Mouse (Mus musculus): ENCODE measurements around the gene Kcnh5.

Gene Kcnh5

DNA sequence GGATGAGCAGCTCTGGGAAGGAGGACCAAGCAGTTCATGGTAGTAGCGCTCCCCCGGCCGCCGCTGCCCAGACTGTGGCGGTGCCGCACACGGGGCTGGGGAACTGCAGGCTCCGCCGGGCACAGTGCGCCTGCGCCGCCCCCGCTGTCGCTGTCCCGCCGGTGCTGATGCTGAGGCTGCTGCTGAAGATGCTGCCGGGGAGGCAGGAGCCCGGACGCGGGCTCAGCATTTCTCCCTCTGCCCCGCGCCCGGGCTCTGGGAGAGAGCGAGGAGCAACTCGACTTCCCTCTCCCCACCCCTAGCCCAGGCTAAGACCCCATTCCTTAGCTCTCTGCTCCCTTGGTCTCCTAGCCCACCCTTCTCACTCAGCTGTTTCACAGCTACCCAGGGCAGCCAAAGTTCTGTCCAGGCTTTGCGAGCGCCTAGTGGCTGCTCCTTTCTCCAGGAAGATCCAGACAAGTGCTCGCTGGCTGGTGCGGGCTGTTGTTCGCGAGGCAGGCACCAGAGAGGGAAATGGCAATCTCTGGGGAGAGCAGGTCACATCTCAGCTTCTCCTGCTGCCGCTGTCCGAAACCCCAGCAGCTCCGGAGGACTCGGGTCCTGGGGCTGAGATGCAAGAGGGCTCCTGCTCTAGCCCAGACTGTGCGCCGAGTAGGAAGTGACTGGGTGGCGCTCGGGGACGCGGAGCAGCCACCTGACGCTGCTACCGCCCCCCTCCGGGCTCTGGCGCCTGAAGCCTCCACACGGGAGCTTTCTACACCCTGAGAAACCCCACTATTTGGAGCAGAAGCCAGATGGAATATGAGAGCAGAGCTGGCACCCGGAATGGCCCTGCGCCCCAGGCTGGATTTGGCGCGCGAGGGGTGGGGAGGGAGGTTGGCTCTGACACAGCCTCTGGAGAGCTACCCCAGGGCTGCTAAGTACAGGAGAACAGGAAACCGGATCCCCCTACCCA, at the start of gene Kcnh5:
TSS of gene Kcnh5 (minus strand) at position 642 of the 955 bp plus-strand sequence.
- ATAC-seq (ENCODE audit: insufficient number of reproducible peaks, low FRiP score, low TSS enrichment): peak; percentile 33

- ATAC-seq (ENCODE audit: insufficient number of reproducible peaks, low FRiP score, low TSS enrichment): no peak
Observed at GRCm38 (mm10) chr12:75223966-75224365, 46.8 kb upstream of the Kcnh5 start.

DNA sequence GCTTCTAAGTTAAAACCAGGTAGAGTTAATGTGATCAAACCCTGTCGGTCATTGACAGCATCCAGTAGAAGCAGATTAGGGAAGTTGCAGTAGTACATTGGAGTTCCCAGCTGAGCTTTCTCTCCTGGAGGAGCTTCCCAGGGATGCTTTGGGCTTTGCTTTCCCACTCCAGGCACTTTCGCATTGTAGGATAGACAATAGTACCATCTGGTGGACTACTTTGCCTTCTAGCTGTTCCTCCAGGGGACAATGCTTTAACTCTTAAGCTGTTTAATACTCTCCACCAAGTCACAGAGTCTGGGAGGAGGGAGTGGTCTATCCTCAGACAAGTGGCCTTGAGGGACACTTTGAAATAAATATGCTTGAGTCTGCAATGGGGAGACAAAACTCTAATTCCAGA, 12.3 kb upstream of the Kcnh5 start:
- ATAC-seq (ENCODE audit: insufficient number of reproducible peaks, low FRiP score, low TSS enrichment): no peak

DNA sequence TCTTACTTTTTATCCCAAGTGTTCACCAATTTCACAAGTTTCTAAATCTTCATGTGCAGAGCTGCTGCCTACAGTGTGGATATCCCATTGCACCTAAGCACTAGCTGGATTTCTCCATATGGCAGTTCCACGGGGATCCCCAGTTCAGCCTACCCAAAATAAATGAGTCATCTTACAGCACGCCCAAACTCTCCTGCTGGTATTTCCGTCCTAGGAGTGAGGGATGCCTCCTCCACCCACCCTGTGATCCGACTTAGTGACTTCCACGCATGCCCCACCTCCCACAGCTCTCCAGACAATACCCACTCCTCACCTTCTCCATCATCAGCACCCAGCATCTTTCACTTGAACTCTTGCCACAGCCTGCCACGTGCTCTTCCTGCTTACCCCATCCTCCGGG, 5.5 kb upstream of the Kcnh5 start:
- no peak for ATAC-seq (ENCODE audit: insufficient number of reproducible peaks, low FRiP score, low TSS enrichment)

DNA sequence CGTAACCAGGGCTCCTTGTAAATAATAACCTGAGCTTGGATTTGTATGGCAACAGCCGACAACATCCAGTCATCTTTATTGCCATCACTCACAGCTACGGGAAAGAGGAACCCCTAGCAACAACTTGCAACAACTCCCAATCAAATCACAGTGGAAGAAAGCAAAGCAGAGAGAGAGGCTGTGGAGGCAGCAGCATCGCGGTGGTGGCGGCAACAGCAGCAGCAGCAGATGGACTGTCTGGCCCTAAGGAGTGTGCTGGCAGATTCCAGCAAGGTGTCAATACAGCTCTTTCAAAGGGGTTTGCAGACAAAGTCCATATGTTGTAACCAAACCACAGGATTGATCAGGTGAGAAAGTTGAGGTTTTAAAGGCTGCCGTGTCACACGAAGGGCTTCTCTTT, 2.4 kb upstream of the Kcnh5 start:
- no peak for ATAC-seq (ENCODE audit: insufficient number of reproducible peaks, low FRiP score, low TSS enrichment)

GRCm38 (mm10) chr12:75177646-75178030, 506 bp upstream of the Kcnh5 start:
- ATAC-seq (ENCODE audit: insufficient number of reproducible peaks, low FRiP score, low TSS enrichment): no peak

- no peak for ATAC-seq (ENCODE audit: insufficient number of reproducible peaks, low FRiP score, low TSS enrichment)
Observed at GRCm38 (mm10) chr12:75175931-75176565, 1.1 kb downstream of the Kcnh5 start.

- ATAC-seq (ENCODE audit: insufficient number of reproducible peaks, low FRiP score, low TSS enrichment): no peak
Observed at GRCm38 (mm10) chr12:75170970-75171369, 6.2 kb downstream of the Kcnh5 start.

GRCm38 (mm10) chr12:75153076-75153568, 24.0 kb downstream of the Kcnh5 start:
- ATAC-seq (ENCODE audit: insufficient number of reproducible peaks, low FRiP score, low TSS enrichment): no peak

DNA sequence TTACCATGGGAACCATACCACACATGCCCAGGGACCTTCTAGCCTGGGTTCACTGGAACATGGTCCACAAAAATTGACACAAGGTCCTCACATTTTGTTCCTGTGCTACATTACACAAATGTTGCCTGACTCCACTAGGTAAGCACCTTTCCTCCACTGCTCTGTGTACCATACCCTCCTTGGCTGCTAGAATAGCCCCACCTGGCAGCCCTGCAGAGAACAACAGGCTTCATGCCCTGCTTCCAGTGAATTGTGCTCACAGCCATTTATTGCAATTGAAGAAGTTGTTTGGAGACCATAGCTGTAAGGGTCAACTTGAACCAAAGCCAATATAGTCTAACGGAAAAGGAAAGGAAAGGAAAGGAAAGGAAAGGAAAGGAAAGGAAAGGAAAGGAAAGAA, 37.3 kb downstream of the Kcnh5 start:
- ATAC-seq (ENCODE audit: insufficient number of reproducible peaks, low FRiP score, low TSS enrichment): no peak

GRCm38 (mm10) chr12:75091921-75092320, 85.2 kb downstream of the Kcnh5 start:
- ATAC-seq (ENCODE audit: insufficient number of reproducible peaks, low FRiP score, low TSS enrichment): no peak

DNA sequence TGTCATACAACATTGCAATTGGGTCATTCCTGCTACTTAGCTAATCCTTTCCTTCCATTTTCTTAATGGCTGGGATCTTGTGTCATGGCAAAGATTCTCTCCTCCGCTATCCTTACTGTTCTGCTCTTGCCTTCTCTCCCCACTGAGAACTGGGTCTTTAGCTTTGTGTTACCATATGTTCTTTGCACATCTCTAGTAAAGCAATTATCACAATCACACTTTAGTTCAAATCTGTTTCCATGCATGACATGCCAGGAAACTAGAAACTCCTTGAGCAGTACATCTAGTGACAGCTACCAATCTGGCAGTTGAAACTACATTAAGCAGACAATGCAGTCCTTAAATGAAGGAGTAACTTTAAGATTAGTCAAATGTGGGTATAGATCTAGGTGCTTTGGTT, 86.2 kb downstream of the Kcnh5 start:
- no peak for ATAC-seq (ENCODE audit: insufficient number of reproducible peaks, low FRiP score, low TSS enrichment)

- no peak for ATAC-seq (ENCODE audit: insufficient number of reproducible peaks, low FRiP score, low TSS enrichment)
Observed at GRCm38 (mm10) chr12:75077175-75077574, 100.0 kb downstream of the Kcnh5 start.

- no peak for ATAC-seq (ENCODE audit: insufficient number of reproducible peaks, low FRiP score, low TSS enrichment)
Observed at GRCm38 (mm10) chr12:75071043-75071442, 106.1 kb downstream of the Kcnh5 start.

GRCm38 (mm10) chr12:75062571-75062970, 114.6 kb downstream of the Kcnh5 start:
- no peak for ATAC-seq (ENCODE audit: insufficient number of reproducible peaks, low FRiP score, low TSS enrichment)

GRCm38 (mm10) chr12:75061731-75062130, 115.4 kb downstream of the Kcnh5 start:
- no peak for ATAC-seq (ENCODE audit: insufficient number of reproducible peaks, low FRiP score, low TSS enrichment)

- no peak for ATAC-seq (ENCODE audit: insufficient number of reproducible peaks, low FRiP score, low TSS enrichment)
Observed at GRCm38 (mm10) chr12:75053731-75054130, 123.4 kb downstream of the Kcnh5 start.

GRCm38 (mm10) chr12:75036694-75037093, 140.4 kb downstream of the Kcnh5 start:
- ATAC-seq (ENCODE audit: insufficient number of reproducible peaks, low FRiP score, low TSS enrichment): no peak

DNA sequence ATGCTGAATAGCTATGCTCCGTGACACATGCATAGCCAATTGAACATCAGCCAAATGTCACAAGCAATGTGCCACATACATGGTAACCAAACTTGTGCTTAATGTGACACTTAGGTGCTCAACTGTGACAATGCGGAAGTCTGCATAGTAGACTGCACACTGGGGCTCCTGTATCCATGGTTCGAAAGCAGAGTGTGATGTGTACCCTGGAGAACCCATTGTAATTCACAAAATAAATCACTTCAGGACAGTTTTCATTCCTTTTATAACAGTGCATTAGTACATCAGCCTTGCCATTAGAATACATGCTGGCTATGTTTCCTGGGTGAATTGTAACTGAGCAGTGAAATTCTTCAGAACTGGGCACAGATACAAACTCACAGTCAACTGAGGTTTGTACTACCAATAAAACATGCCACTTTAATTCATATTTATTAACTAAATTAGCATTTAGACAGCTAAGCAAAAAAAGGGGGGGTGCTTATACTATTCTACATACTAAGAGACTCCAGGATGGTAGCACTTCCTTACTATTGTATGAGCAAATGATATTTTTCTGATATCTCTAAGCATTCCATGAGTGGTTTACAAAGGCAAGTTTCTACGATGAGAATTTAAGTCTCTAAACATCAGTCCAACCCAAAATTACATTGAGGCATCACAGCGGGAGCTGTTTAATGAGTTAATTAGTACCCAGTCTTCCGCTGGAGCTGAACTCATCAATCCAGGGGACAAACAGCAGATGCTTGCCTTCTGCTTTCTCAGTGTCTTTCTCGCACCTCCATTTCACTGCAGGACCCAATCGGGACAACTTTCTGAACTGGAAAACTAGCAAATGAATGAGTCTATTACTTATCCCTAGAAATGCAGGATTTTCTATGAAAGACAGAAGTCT, 144.9 kb downstream of the Kcnh5 start:
- no peak for ATAC-seq (ENCODE audit: insufficient number of reproducible peaks, low FRiP score, low TSS enrichment)

DNA sequence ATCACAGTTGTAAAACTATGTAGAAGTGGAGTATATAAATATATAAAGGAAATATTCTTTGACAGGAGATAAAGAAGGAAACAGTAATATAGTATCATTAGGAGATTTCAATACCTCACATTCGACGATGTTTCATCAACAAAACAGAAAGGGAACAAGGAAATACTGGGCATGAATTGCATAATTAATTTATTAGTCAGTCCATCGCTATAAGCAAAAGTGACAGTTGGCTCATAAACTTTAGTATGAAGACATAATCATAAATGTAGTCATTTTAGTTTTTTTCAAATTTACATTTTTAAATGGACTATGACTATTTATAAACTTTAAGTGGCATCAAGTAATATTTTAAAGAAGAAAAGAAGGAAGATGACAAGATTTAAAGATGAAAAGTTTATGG, 205.9 kb downstream of the Kcnh5 start:
- ATAC-seq (ENCODE audit: insufficient number of reproducible peaks, low FRiP score, low TSS enrichment): no peak

DNA sequence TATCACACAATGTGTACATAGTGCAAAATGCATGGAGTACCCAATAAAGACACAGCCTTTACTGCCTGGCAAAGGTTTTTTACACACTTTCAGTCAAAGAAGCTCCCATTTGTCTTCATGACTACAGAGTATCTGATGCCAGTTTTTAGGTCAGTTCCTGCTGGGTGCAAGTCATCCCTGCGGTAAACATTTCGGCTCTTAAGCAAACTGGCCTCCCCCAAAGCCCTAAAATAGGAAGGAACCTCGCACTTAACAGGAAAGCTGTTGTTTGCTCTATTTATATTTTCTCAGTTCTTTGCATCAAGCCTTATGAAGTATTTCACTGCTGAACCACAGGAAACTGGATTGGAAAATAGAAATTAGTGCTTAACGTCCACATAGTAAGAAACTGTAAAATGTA, 207.7 kb downstream of the Kcnh5 start:
- ATAC-seq (ENCODE audit: insufficient number of reproducible peaks, low FRiP score, low TSS enrichment): no peak
